Mouse (Mus musculus) neural tube, embryonic 15.5 days (tissue): ENCODE measurements around the gene Mlc1. TPM values are rescaled to one million over a fixed set of nuclear protein-coding genes. Genes with fewer than 3 reads are reported as not detected.
A peak's percentile ranks its signal among the peaks of the same experiment; 100 is the strongest.

Source experiments
- ATAC-seq: fragments of 200-750 bp; cut with Nextera tagmentation; 2 replicates; pipeline ENCODE4 v1.8.0; 2017; ENCODE audit warnings: mild to moderate bottlenecking, moderate TSS enrichment, moderate library complexity; ENCODE audit not compliant: low FRiP score
- H3K27ac ChIP-seq: fragments of 300-500 bp; sonication (generic); replicated peaks from 2 replicates; pipeline ENCODE4 v1.5.1; 2015; ENCODE audit warnings: mild to moderate bottlenecking, inconsistent platforms
- H3K27me3 ChIP-seq: fragments of 300-500 bp; sonication (generic); replicated peaks from 2 replicates; pipeline ENCODE4 v1.6.1; 2015; ENCODE audit warnings: inconsistent platforms
- H3K36me3 ChIP-seq: fragments of 300-500 bp; sonication (generic); 2 replicates; pipeline ENCODE4 v1.6.1; 2015; ENCODE audit warnings: inconsistent platforms
- H3K4me1 ChIP-seq: fragments of 300-500 bp; sonication (generic); 2 replicates; pipeline ENCODE4 v1.6.1; 2015; ENCODE audit warnings: inconsistent platforms
- H3K4me2 ChIP-seq: fragments of 300-500 bp; sonication (generic); 2 replicates; pipeline ENCODE4 v1.6.1; 2015; ENCODE audit warnings: inconsistent platforms, mild to moderate bottlenecking, moderate library complexity
- H3K4me3 ChIP-seq: fragments of 300-500 bp; sonication (generic); replicated peaks from 2 replicates; pipeline ENCODE4 v1.5.1; 2015; ENCODE audit warnings: mild to moderate bottlenecking, inconsistent platforms
- H3K9ac ChIP-seq: fragments of 300-500 bp; sonication (generic); replicated peaks from 2 replicates; pipeline ENCODE4 v1.6.1; 2015; ENCODE audit warnings: mild to moderate bottlenecking, inconsistent platforms
- H3K9me3 ChIP-seq: fragments of 300-500 bp; sonication (generic); replicated peaks from 2 replicates; pipeline ENCODE4 v1.6.1; 2016; ENCODE audit warnings: inconsistent platforms
- WGBS: fragments of 180-500 bp; shearing (Covaris S2); methylation state at CpG from one replicate; pipeline ENCODE4 v1.1.7; 2015; ENCODE audit warnings: mixed read lengths; 5-methylcytosine and 5-hydroxymethylcytosine counted together
- polyA plus RNA-seq: library from polyadenylated mRNA; unstranded; fragments of >200 nt; fragmentation: Nextera tagmentation; extraction: Ambion mirVana; gene quantifications from 2 replicates; pipeline ENCODE4 v1.2.1, GENCODE M21; 2015

Mlc1 gene
- polyA plus RNA-seq, 1 experiment from 2014 or later = 21.4 TPM

GRCm38 (mm10) chr15:88979138-88979446 is 285 bp upstream of the Mlc1 start:
- Histone ChIP-seq H3K9ac (no peak overlapping the region), H3K4me3 (no peak overlapping the region), H3K4me1 (no peaks in the 10 kb centered on the region), H3K9me3 (no peaks in the 10 kb centered on the region), H3K27me3 (no peaks in the 10 kb centered on the region), H3K27ac (peak overlapping the region; percentile 77), H3K36me3 (no peaks in the 10 kb centered on the region), H3K4me2 (no peak overlapping the region)
- 19% methylated on average over 3 of the region's 3 CpGs for WGBS
- no peak for ATAC-seq

DNA sequence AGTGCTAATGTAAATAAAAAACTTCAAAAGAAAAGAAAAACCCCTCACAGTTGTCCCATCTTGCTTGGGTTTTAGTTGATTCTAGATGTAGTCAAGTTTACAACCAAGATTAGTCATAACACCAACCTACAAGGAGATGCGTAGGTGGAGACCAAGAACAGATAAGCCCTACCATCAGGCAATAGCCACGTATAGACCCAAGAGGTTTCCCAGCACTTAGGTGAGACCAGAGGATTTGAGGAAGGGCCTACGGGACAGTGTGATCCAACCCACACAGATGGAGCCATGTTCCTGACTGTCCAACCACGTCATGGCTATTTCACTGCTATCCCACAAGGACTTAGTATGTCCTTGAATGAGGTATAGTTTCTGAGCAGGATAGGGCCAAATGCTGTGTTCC is 6.5 kb downstream of the Mlc1 start:
- Histone ChIP-seq H3K27me3 (no peaks in the 10 kb centered on the region), H3K4me2 (no peak overlapping the region), H3K27ac (no peak overlapping the region), H3K9me3 (no peaks in the 10 kb centered on the region), H3K9ac (no peak overlapping the region), H3K4me1 (no peaks in the 10 kb centered on the region), H3K36me3 (no peaks in the 10 kb centered on the region), H3K4me3 (no peak overlapping the region)
- WGBS = 94% methylated on average over 4 of the region's 4 CpGs
- no peak for ATAC-seq

GRCm38 (mm10) chr15:88964070-88964578 is 14.7 kb downstream of the Mlc1 start:
- H3K36me3 ChIP-seq = no peaks in the 10 kb centered on the region
- H3K9ac ChIP-seq = no peak overlapping the region
- WGBS = 98% methylated on average over 2 of the region's 2 CpGs
- H3K27ac ChIP-seq = no peak overlapping the region
- ATAC-seq = no peak
- H3K27me3 ChIP-seq = no peaks in the 10 kb centered on the region
- H3K4me3 ChIP-seq = no peak overlapping the region
- H3K9me3 ChIP-seq = no peaks in the 10 kb centered on the region
- no peaks in the 10 kb centered on the region for H3K4me1 ChIP-seq
- no peak overlapping the region for H3K4me2 ChIP-seq

- WGBS = 89% methylated on average over 4 of the region's 4 CpGs
- Histone ChIP-seq H3K9me3 (no peaks in the 10 kb centered on the region), H3K9ac (no peak overlapping the region)
Observed at GRCm38 (mm10) chr15:88957522-88957921, 21.3 kb downstream of the Mlc1 start.

GRCm38 (mm10) chr15:88955342-88955741 is 23.5 kb downstream of the Mlc1 start:
- Histone ChIP-seq H3K36me3 (no peaks in the 10 kb centered on the region), H3K4me1 (peaks cover 10% of the 10 kb centered on the region), H3K4me2 (no peak overlapping the region), H3K9me3 (no peaks in the 10 kb centered on the region), H3K27ac (no peak overlapping the region), H3K27me3 (peaks cover 29% of the 10 kb centered on the region), H3K4me3 (no peak overlapping the region), H3K9ac (no peak overlapping the region)
- no peak for ATAC-seq
- 86% methylated on average over 6 of the region's 6 CpGs for WGBS

More at GRCm38 (mm10) chr15:88957522-88957921, 21.3 kb downstream of the Mlc1 start:
- H3K4me2 ChIP-seq = no peak overlapping the region
- H3K27me3 ChIP-seq = peaks cover 27% of the 10 kb centered on the region
- no peak overlapping the region for H3K4me3 ChIP-seq
- H3K27ac ChIP-seq = no peak overlapping the region
- H3K4me1 ChIP-seq = peaks cover 10% of the 10 kb centered on the region
- no peaks in the 10 kb centered on the region for H3K36me3 ChIP-seq
- no peak for ATAC-seq

DNA sequence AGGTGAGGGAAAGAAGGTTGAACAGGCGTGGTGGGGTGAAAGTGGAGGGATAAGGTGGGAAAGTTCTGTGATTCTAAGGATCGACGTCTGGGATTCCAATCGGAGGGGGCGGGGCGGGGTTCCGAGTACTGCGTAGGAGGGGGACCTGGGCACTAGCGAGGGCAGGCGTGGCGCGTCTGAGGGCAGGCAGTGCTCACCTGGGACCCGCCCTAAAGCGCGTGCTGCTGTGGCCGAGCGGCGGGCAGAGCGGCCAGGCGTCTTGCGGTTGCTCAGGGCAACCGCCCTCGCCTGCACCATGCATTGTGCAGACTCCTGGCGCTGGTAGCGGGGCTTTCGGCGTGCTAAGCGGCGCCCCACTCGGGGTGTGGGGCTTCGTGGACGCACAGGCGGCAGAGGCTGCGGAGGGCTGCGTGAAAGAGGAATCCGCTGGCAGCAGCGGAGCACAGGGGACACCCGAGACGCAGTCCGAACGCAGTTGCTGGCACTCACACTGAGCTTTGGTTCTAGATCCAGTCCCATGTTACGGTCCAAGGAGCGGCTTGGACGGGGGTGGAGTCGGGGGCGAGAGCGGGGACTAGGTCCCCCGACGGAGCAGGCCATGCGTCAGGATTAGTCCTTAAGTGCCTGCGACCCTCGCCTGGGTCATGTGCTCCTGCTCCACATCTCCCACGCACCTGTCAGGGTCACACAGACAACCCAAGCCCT is 24.3 kb downstream of the Mlc1 start, which contains the start of gene Ttll8:
TSS of gene Ttll8 (minus strand) at position 51 of the 705 bp plus-strand sequence.
- H3K27me3 ChIP-seq = peaks cover 29% of the 10 kb centered on the region
- no peak within 1 kb of the TSS for H3K27ac ChIP-seq
- H3K9ac ChIP-seq = peak within 1 kb of the TSS; percentile 56
- peak within 1 kb of the TSS; percentile 46 for H3K4me3 ChIP-seq
- peak; percentile 63 for ATAC-seq
- H3K4me1 ChIP-seq = peaks cover 10% of the 10 kb centered on the region
- WGBS = 4% methylated on average over 53 of the region's 53 CpGs
- H3K9me3 ChIP-seq = no peaks in the 10 kb centered on the region
- H3K4me2 ChIP-seq = peak within 1 kb of the TSS; percentile 92
- no peaks in the 10 kb centered on the region for H3K36me3 ChIP-seq

GRCm38 (mm10) chr15:88951246-88951645 is 27.6 kb downstream of the Mlc1 start:
- Histone ChIP-seq H3K27ac (no peak overlapping the region), H3K27me3 (peaks cover 27% of the 10 kb centered on the region), H3K9ac (no peak overlapping the region), H3K4me3 (no peak overlapping the region), H3K36me3 (no peaks in the 10 kb centered on the region), H3K4me2 (no peak overlapping the region), H3K9me3 (no peaks in the 10 kb centered on the region), H3K4me1 (peaks cover 10% of the 10 kb centered on the region)
- 69% methylated on average over 4 of the region's 4 CpGs for WGBS
- no peak for ATAC-seq

- no peaks in the 10 kb centered on the region for H3K4me1 ChIP-seq
- no peaks in the 10 kb centered on the region for H3K9me3 ChIP-seq
- no peak for ATAC-seq
- 64% methylated on average over 6 of the region's 6 CpGs for WGBS
- no peak overlapping the region for H3K4me3 ChIP-seq
- H3K9ac ChIP-seq = no peak overlapping the region
- no peaks in the 10 kb centered on the region for H3K27me3 ChIP-seq
- no peak overlapping the region for H3K4me2 ChIP-seq
- H3K27ac ChIP-seq = no peak overlapping the region
- H3K36me3 ChIP-seq = no peaks in the 10 kb centered on the region
Observed at GRCm38 (mm10) chr15:88946851-88947250, 32.0 kb downstream of the Mlc1 start.

GRCm38 (mm10) chr15:88943896-88944551 is 34.8 kb downstream of the Mlc1 start:
- no peaks in the 10 kb centered on the region for H3K36me3 ChIP-seq
- WGBS = 85% methylated on average over 5 of the region's 5 CpGs
- H3K4me2 ChIP-seq = no peak overlapping the region
- H3K9ac ChIP-seq = no peak overlapping the region
- H3K4me3 ChIP-seq = no peak overlapping the region
- H3K27me3 ChIP-seq = no peaks in the 10 kb centered on the region
- no peaks in the 10 kb centered on the region for H3K4me1 ChIP-seq
- no peaks in the 10 kb centered on the region for H3K9me3 ChIP-seq
- ATAC-seq = no peak
- H3K27ac ChIP-seq = no peak overlapping the region

DNA sequence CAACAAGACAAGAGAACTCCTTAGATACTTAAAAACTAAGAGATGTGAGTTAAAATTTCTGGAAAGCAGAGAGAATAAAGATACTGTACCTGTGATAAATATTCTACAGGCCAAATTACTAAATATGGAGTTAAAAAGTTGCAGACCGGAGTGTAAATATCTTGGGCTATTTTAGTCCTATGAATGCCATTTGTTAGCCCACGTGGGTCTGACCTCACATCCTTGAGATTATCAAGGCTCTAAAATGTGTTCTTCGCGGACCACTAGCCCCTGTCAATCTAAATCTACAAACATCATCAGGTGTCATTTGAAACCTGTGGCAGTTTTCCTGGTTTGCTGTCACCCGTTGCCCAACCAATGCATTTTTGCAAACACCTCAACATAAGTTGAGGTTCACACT is 36.0 kb downstream of the Mlc1 start:
- no peaks in the 10 kb centered on the region for H3K36me3 ChIP-seq
- no peaks in the 10 kb centered on the region for H3K9me3 ChIP-seq
- WGBS = 88% methylated on average over 5 of the region's 5 CpGs

DNA sequence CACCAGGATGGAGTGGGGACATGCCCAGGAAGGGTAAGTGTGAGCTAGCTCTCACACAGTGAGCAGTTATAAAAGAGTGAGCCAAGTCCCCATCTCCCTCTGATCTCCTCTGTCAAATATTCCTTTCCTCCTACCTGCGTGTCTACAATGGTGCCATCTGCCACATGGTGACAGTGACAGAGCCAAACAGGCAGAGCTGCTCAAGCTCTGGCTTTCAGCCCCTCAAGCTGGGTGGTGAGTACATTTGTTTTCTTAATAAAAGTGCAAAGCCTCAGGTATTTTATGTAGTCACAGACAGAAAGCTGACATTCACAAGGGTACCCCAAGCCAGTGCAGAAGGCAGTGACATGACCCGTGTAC is 41.5 kb downstream of the Mlc1 start:
- 80% methylated on average over 2 of the region's 2 CpGs for WGBS

More for the DNA sequence above, 36.0 kb downstream of the Mlc1 start:
- H3K9ac ChIP-seq = no peak overlapping the region
- no peaks in the 10 kb centered on the region for H3K4me1 ChIP-seq
- H3K4me2 ChIP-seq = no peak overlapping the region
- no peak for ATAC-seq
- H3K27me3 ChIP-seq = no peaks in the 10 kb centered on the region
- no peak overlapping the region for H3K27ac ChIP-seq
- H3K4me3 ChIP-seq = no peak overlapping the region

GRCm38 (mm10) chr15:88936619-88937290 is 42.1 kb downstream of the Mlc1 start:
- H3K27ac ChIP-seq = no peak overlapping the region
- no peak overlapping the region for H3K4me2 ChIP-seq
- no peak for ATAC-seq
- H3K36me3 ChIP-seq = no peaks in the 10 kb centered on the region
- H3K4me3 ChIP-seq = no peak overlapping the region
- H3K9me3 ChIP-seq = no peaks in the 10 kb centered on the region
- H3K9ac ChIP-seq = no peak overlapping the region
- 69% methylated on average over 6 of the region's 6 CpGs for WGBS
- no peaks in the 10 kb centered on the region for H3K27me3 ChIP-seq
- H3K4me1 ChIP-seq = no peaks in the 10 kb centered on the region

More for the DNA sequence above, 41.5 kb downstream of the Mlc1 start:
- Histone ChIP-seq H3K9ac (no peak overlapping the region), H3K36me3 (no peaks in the 10 kb centered on the region), H3K9me3 (no peaks in the 10 kb centered on the region), H3K4me2 (no peak overlapping the region), H3K27ac (no peak overlapping the region), H3K4me3 (no peak overlapping the region), H3K27me3 (no peaks in the 10 kb centered on the region), H3K4me1 (no peaks in the 10 kb centered on the region)
- no peak for ATAC-seq
